Mouse (Mus musculus) liver, embryonic 12.5 days (tissue): ENCODE data around the gene Myh7. TPM values are rescaled to one million over a fixed set of nuclear protein-coding genes. Genes with fewer than 3 reads are reported as not detected.

Experiments used
- ATAC-seq: fragments of 200-750 bp; cut with Nextera tagmentation; 2 replicates; pipeline ENCODE4 v1.8.0; 2017; ENCODE audit warnings: moderate number of reproducible peaks, mild to moderate bottlenecking, moderate library complexity
- H3K27ac ChIP-seq: fragments of 300-500 bp; sonication (generic); 2 replicates; pipeline ENCODE4 v1.5.1; 2016; ENCODE audit warnings: mild to moderate bottlenecking
- H3K27me3 ChIP-seq: fragments of 300-500 bp; sonication (generic); replicated peaks from 2 replicates; pipeline ENCODE4 v1.6.1; 2016; ENCODE audit warnings: mild to moderate bottlenecking, moderate library complexity
- H3K36me3 ChIP-seq: fragments of 300-500 bp; sonication (generic); 2 replicates; pipeline ENCODE4 v1.6.1; 2016; ENCODE audit warnings: mild to moderate bottlenecking, moderate library complexity
- H3K4me1 ChIP-seq: fragments of 300-500 bp; sonication (generic); 2 replicates; pipeline ENCODE4 v1.6.1; 2016
- H3K4me2 ChIP-seq: fragments of 300-500 bp; sonication (generic); 2 replicates; pipeline ENCODE4 v1.6.1; 2016; ENCODE audit warnings: mild to moderate bottlenecking, moderate library complexity
- H3K4me3 ChIP-seq: fragments of 300-500 bp; sonication (generic); 2 replicates; pipeline ENCODE4 v1.5.1; 2016; ENCODE audit warnings: mild to moderate bottlenecking, moderate library complexity
- H3K9ac ChIP-seq: fragments of 300-500 bp; sonication (generic); 2 replicates; pipeline ENCODE4 v1.6.1; 2016; ENCODE audit warnings: mild to moderate bottlenecking, moderate library complexity
- H3K9me3 ChIP-seq: fragments of 300-500 bp; sonication (generic); replicated peaks from 2 replicates; pipeline ENCODE4 v1.6.1; 2016; ENCODE audit warnings: mild to moderate bottlenecking, moderate library complexity
- WGBS: fragments of 180-500 bp; shearing (Covaris S2); methylation state at CpG from one replicate; pipeline ENCODE4 v1.1.7; 2016; ENCODE audit not compliant: insufficient replicate concordance; 5-methylcytosine and 5-hydroxymethylcytosine counted together
- polyA plus RNA-seq: library from polyadenylated mRNA; unstranded; fragments of >200 nt; fragmentation: Nextera tagmentation; extraction: Ambion mirVana; gene quantifications from 2 replicates; pipeline ENCODE4 v1.2.1, GENCODE M21; 2016

Gene Myh7
- polyA plus RNA-seq, 1 experiment from 2014 or later: 0.82 TPM

GRCm38 (mm10) chr14:54936831-54937160, 57.6 kb downstream of the Myh7 start:
- Histone ChIP-seq H3K9ac (no peak overlapping the region), H3K4me3 (no peak overlapping the region), H3K27ac (no peak overlapping the region), H3K27me3 (peaks cover 45% of the 10 kb centered on the region), H3K9me3 (no peaks in the 10 kb centered on the region), H3K4me2 (no peak overlapping the region), H3K36me3 (no peaks in the 10 kb centered on the region), H3K4me1 (no peaks in the 10 kb centered on the region)
- no peak for ATAC-seq
- WGBS: 19% methylated on average over 6 of the region's 6 CpGs

DNA sequence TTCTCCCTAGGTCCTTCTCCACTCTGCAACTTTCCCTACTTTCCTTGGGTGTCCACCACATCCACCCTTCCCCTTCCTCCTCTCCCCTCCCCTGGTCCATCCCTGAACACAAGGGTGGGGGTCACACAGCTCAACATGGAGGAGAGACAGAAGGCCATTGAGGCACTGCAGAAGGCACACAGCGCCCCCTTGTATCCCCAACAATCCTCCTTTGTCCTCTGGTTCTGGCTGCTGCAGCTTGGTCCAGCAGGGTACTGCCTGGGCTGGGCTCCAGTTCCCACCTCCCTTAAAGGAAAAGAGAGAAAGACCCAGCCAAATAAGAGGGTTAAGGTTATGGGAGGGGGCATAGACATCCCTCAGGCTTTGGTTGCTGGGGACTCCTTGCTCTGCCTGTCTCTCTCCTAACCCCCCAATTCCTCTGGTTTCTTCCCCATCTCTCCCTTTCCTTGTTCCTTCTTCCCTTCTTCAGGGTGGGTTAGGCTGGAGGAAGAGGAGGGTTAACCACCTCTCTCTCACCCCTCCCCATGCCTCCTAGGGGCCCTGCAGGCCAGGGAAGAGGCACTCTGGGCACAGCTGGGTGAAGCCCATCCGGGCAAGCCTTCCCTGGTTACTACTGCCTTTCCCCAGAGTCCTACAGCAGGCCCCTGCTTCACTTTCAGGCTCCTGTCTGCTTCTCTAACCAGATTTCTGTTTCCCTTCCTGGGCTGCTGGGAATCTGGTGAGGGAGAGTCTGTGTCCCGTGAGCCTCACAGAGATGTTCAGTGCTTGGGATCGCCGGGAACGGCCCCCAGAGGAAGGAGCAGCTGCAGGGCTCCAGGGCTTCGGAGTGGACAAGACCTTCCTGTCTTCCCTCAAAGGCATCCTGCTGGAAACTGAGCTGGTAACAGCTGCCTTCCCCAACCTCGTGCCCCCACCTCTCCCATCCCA, 58.3 kb downstream of the Myh7 start, which contains the start of gene Cmtm5:
TSS of gene Cmtm5 (plus strand) at position 358 of the 927 bp plus-strand sequence.
- no peak for ATAC-seq
- H3K4me3 ChIP-seq: no peak within 1 kb of the TSS
- no peak within 1 kb of the TSS for H3K4me2 ChIP-seq

DNA sequence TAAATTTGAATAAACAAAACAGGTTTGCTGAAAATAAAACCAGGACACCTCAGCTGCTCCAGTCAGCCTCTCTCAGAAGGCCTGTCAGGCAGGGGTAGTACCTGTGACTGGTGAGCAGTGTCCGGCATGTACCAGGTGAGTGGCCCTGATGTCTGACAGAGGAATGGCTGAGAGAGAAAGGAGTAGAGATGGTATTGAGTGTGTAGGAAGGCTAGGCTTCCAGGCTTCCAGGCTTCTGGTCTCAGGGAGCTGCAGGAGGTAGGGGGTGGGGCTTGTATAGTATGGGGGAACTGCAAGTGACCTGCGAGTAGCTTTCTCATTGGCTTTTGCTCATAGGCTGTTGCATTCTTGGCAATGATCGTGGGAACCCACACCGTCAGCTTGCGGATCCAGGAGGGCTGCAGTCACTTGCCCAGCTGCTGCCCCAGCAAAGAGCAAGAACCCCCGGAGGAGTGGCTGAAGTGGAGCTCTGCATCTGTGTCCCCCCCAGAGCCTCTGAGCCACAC, 61.7 kb downstream of the Myh7 start, which contains the start of gene Il25:
TSS of gene Il25 (plus strand) at position 51 of the 506 bp plus-strand sequence.
- peaks cover 60% of the 10 kb centered on the region for H3K27me3 ChIP-seq
- H3K9ac ChIP-seq: no peak within 1 kb of the TSS
- H3K4me1 ChIP-seq: no peaks in the 10 kb centered on the region
- H3K27ac ChIP-seq: no peak within 1 kb of the TSS
- H3K36me3 ChIP-seq: no peaks in the 10 kb centered on the region
- no peak within 1 kb of the TSS for H3K4me3 ChIP-seq
- no peaks in the 10 kb centered on the region for H3K9me3 ChIP-seq
- 43% methylated on average over 6 of the region's 6 CpGs for WGBS
- H3K4me2 ChIP-seq: no peak within 1 kb of the TSS
- no peak for ATAC-seq

More for the DNA sequence above, 58.3 kb downstream of the Myh7 start, which contains the start of gene Cmtm5:
- H3K27me3 ChIP-seq: peaks cover 47% of the 10 kb centered on the region
- H3K27ac ChIP-seq: no peak within 1 kb of the TSS
- 35% methylated on average over 8 of the region's 8 CpGs for WGBS
- H3K9ac ChIP-seq: no peak within 1 kb of the TSS
- H3K36me3 ChIP-seq: no peaks in the 10 kb centered on the region
- no peaks in the 10 kb centered on the region for H3K4me1 ChIP-seq
- no peaks in the 10 kb centered on the region for H3K9me3 ChIP-seq

DNA sequence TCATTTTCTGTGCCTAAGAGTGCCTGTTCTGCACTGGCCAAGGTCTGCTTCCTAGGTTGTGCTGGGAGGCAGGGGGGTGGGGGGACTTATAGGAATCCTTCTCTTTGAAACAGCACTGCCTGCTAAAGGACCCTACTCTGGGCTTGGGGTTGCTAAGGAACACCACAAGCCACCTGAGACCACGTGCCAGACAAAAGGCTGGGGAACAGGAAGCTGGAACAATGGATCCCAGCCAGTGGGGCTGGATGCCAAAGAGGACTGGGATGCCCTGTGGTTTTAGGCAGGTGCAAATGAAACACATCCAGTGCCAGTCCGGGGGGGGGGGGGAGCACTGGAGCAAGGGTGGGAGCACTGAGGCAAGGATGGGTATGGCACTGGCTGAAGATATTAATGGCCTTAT, 64.0 kb downstream of the Myh7 start:
- WGBS: 6% methylated on average over 2 of the region's 2 CpGs
- Histone ChIP-seq H3K4me3 (no peak overlapping the region), H3K4me2 (no peak overlapping the region), H3K9ac (no peak overlapping the region), H3K36me3 (no peaks in the 10 kb centered on the region), H3K9me3 (no peaks in the 10 kb centered on the region), H3K4me1 (peaks cover 12% of the 10 kb centered on the region), H3K27me3 (peaks cover 69% of the 10 kb centered on the region), H3K27ac (no peak overlapping the region)
- no peak for ATAC-seq

- H3K27ac ChIP-seq: no peak overlapping the region
- no peak overlapping the region for H3K4me2 ChIP-seq
- no peak overlapping the region for H3K9ac ChIP-seq
- peaks cover 18% of the 10 kb centered on the region for H3K4me1 ChIP-seq
- H3K36me3 ChIP-seq: no peaks in the 10 kb centered on the region
- ATAC-seq: no peak
- H3K9me3 ChIP-seq: no peaks in the 10 kb centered on the region
- peaks cover 69% of the 10 kb centered on the region for H3K27me3 ChIP-seq
- H3K4me3 ChIP-seq: no peak overlapping the region
- 61% methylated on average over 5 of the region's 5 CpGs for WGBS
Observed at GRCm38 (mm10) chr14:54929801-54930200, 64.6 kb downstream of the Myh7 start.

DNA sequence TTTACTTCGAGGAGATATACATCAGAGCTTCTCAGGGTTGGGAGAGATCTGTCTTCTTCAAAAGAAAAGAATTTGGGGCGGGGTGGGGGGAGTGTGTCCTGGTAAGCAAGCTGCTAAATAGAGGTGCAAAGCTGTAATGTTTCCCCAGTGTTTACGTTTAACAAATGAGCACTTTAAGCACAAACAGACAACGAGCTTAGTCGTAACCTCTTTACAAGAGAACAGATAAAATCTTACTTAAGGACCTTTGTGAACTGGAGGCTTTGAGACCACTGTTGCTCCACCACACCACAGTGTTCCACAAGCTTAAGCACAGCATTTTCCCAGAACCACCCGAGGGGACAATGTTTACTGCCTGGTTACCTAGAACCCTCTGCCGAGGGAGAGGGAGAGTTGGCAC, 67.1 kb downstream of the Myh7 start:
- H3K9ac ChIP-seq: no peak overlapping the region
- no peak overlapping the region for H3K27ac ChIP-seq
- no peaks in the 10 kb centered on the region for H3K36me3 ChIP-seq
- ATAC-seq: no peak
- peaks cover 88% of the 10 kb centered on the region for H3K27me3 ChIP-seq
- WGBS: 25% methylated on average over 7 of the region's 7 CpGs
- no peak overlapping the region for H3K4me3 ChIP-seq
- peaks cover 30% of the 10 kb centered on the region for H3K4me1 ChIP-seq
- peak overlapping the region; percentile 69; the same call in 1 of the 2 replicates for H3K4me2 ChIP-seq
- H3K9me3 ChIP-seq: no peaks in the 10 kb centered on the region

GRCm38 (mm10) chr14:54926401-54927158, 67.8 kb downstream of the Myh7 start:
- Histone ChIP-seq H3K27me3 (peaks cover 92% of the 10 kb centered on the region), H3K36me3 (no peaks in the 10 kb centered on the region), H3K9ac (peak overlapping the region; percentile 49; the same call in 1 of the 2 replicates), H3K27ac (0 out of 2 replicates have a peak overlapping the region, but pooled peaks have one; percentile 46), H3K4me1 (peaks cover 30% of the 10 kb centered on the region), H3K9me3 (no peaks in the 10 kb centered on the region), H3K4me3 (peak overlapping the region; percentile 45), H3K4me2 (peak overlapping the region; percentile 69)
- ATAC-seq: no peak
- WGBS: 1% methylated on average over 46 of the region's 58 CpGs

DNA sequence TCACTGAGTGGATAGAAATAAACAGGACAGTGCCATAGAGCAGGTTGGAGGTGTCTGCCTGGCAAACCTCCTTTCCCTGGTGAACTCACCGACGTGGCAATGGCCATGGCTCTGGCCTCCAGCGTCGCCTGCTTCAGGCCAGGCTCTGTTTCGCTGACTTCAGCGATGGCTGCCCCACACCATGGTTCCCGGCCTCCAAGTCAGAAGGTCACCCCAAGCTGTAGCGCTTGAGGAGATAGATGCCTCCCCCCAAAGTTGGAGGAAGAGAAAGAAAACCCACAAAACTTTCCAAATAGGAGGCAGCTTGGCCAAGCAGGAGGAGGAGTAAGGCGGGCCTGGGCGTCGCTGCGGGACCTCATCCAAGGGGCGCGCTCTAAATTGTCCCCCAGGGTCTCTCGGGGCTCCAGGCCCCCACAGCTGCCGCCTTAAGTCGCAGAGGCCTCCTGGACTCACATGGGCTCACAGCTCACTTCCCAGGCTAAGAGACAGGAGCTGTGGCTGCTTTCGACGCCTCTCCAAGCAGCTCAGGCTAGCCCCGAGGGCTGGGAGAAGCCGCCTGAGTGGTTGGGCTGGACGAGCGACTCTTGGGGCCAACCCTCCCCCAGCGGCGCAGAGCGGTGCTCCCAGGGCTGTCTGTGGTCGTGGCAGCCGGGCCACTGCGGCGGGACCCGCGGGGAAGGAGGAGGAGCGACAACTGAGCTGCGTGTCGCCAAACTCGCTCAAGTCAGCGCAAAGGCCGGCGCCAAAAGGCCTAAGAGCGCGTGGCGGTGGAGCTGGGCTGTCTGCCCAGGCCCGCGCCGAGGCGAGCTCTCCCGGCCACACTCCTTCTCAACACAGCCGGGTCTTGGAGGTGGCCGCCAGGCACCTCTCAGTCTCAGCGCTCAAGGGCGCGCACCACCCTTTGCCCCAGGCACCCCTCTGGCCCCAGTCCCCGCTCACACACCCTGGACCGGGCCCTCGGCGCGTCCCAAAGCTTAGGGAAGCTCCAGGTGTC, 68.8 kb downstream of the Myh7 start, which contains the start of gene Efs:
TSS of gene Efs (minus strand) at position 778 of the 994 bp plus-strand sequence.
- H3K27me3 ChIP-seq: peaks cover 95% of the 10 kb centered on the region
- 7% methylated on average over 54 of the region's 57 CpGs for WGBS
- 0 out of 2 replicates have a peak, but pooled peaks have one; percentile 27 for ATAC-seq
- peaks cover 30% of the 10 kb centered on the region for H3K4me1 ChIP-seq
- H3K36me3 ChIP-seq: no peaks in the 10 kb centered on the region
- peak within 1 kb of the TSS; percentile 45 for H3K4me3 ChIP-seq
- H3K27ac ChIP-seq: peak within 1 kb of the TSS; percentile 46; the same call in 1 of the 2 replicates
- peak within 1 kb of the TSS; percentile 49; the same call in 1 of the 2 replicates for H3K9ac ChIP-seq
- peak within 1 kb of the TSS; percentile 69 for H3K4me2 ChIP-seq
- no peaks in the 10 kb centered on the region for H3K9me3 ChIP-seq

- H3K36me3 ChIP-seq: no peaks in the 10 kb centered on the region
- peak; percentile 87 for ATAC-seq
- H3K9me3 ChIP-seq: no peaks in the 10 kb centered on the region
- peak overlapping the region; percentile 69 for H3K4me2 ChIP-seq
- no peak overlapping the region for H3K9ac ChIP-seq
- peaks cover 93% of the 10 kb centered on the region for H3K27me3 ChIP-seq
- WGBS: 43% methylated on average over 7 of the region's 7 CpGs
- 0 out of 2 replicates have a peak overlapping the region, but pooled peaks have one; percentile 12 for H3K4me3 ChIP-seq
- 0 out of 2 replicates have a peak overlapping the region, but pooled peaks have one; percentile 46 for H3K27ac ChIP-seq
- peaks cover 30% of the 10 kb centered on the region for H3K4me1 ChIP-seq
Observed at GRCm38 (mm10) chr14:54924641-54925348, 69.6 kb downstream of the Myh7 start.
